Mouse (Mus musculus): ENCODE measurements around the gene Kdm7a. TPM values are rescaled to one million over a fixed set of nuclear protein-coding genes. Genes with fewer than 3 reads are reported as not detected.

The Kdm7a gene
- polyA plus RNA-seq, 1 experiment from 2014 or later: 7.1 TPM

Other genes starting within 250 kb of the Kdm7a start
- 14.4 and 16.5 TPM in 2 replicates for gene Parp12, start 88.4 kb downstream of the Kdm7a start, polyA plus RNA-seq (2014; fragmentation: Nextera tagmentation; extraction: Ambion mirVana)
- 35.9 and 39.9 TPM in 2 replicates for gene Slc37a3, start 170.9 kb upstream of the Kdm7a start, polyA plus RNA-seq (2014; fragmentation: Nextera tagmentation; extraction: Ambion mirVana)
- gene Rab19, start 174.4 kb upstream of the Kdm7a start, polyA plus RNA-seq (2014; fragmentation: Nextera tagmentation; extraction: Ambion mirVana): 0.58 and 1.2 TPM in 2 replicates
- 65.5 and 94.5 TPM in 2 replicates for gene Mkrn1, start 213.7 kb upstream of the Kdm7a start, polyA plus RNA-seq (2014; fragmentation: Nextera tagmentation; extraction: Ambion mirVana)

All from heart, embryonic 14.5 days (tissue).